Mouse (Mus musculus) intestine, postnatal 0 days (tissue): ENCODE measurements around the gene Hddc2. TPM values are rescaled to one million over a fixed set of nuclear protein-coding genes. Genes with fewer than 3 reads are reported as not detected.

Source experiments
- ATAC-seq: fragments of 200-750 bp; cut with Nextera tagmentation; 2 replicates; pipeline ENCODE4 v1.8.0; 2017; ENCODE audit warnings: mild to moderate bottlenecking, moderate TSS enrichment, moderate library complexity
- H3K27ac ChIP-seq: fragments of 300-500 bp; sonication (generic); 2 replicates; pipeline ENCODE4 v1.5.1; 2014; ENCODE audit warnings: mild to moderate bottlenecking, low read depth, low read length, moderate library complexity
- H3K27me3 ChIP-seq: fragments of 300-500 bp; sonication (generic); replicated peaks from 2 replicates; pipeline ENCODE4 v1.6.1; 2014; ENCODE audit warnings: low read length, mixed read lengths; ENCODE audit not compliant: control insufficient read depth, insufficient read depth
- H3K36me3 ChIP-seq: fragments of 300-500 bp; sonication (generic); 2 replicates; pipeline ENCODE4 v1.6.1; 2014; ENCODE audit warnings: mild to moderate bottlenecking, moderate library complexity; ENCODE audit not compliant: control insufficient read depth, insufficient read depth
- H3K4me1 ChIP-seq: fragments of 300-500 bp; sonication (generic); replicated peaks from 2 replicates; pipeline ENCODE4 v1.6.1; 2014; ENCODE audit warnings: antibody characterized with exemption, low read length, mixed read lengths; ENCODE audit not compliant: control insufficient read depth, insufficient read depth
- H3K4me2 ChIP-seq: fragments of 300-500 bp; sonication (generic); replicated peaks from 2 replicates; pipeline ENCODE4 v1.6.1; 2014; ENCODE audit warnings: low read depth, mild to moderate bottlenecking, moderate library complexity
- H3K4me3 ChIP-seq: fragments of 300-500 bp; sonication (generic); 2 replicates; pipeline ENCODE4 v1.5.1; 2014; ENCODE audit warnings: low read depth, low read length
- H3K9ac ChIP-seq: fragments of 300-500 bp; sonication (generic); 2 replicates; pipeline ENCODE4 v1.6.1; 2014; ENCODE audit warnings: mild to moderate bottlenecking, low read depth, low read length
- H3K9me3 ChIP-seq: fragments of 300-500 bp; sonication (generic); 2 replicates; pipeline ENCODE4 v1.6.1; 2016; ENCODE audit warnings: mixed run types; ENCODE audit not compliant: control insufficient read depth
- CTCF ChIP-seq: sonication (generic); IDR thresholded peaks from 2 replicates; pipeline ENCODE4 v1.5.1; 2016; ENCODE audit warnings: low read depth, mild to moderate bottlenecking, control low read depth, antibody characterized with exemption, moderate library complexity
- WGBS: fragments of 180-500 bp; shearing (Covaris S2); extraction: QIAGEN DNeasy Blood & Tissue Kit; methylation state at CpG from one replicate; pipeline ENCODE4 v1.1.7; 2014; 5-methylcytosine and 5-hydroxymethylcytosine counted together
- polyA plus RNA-seq: library from polyadenylated mRNA; unstranded; fragments of >200 nt; fragmentation: Nextera tagmentation; extraction: Ambion mirVana; gene quantifications from 2 replicates; pipeline ENCODE4 v1.2.1, GENCODE M21; 2015

Hddc2 gene
- polyA plus RNA-seq: 30.2 and 32.4 TPM in 2 replicates

- H3K9ac ChIP-seq: peak within 1 kb of the TSS; percentile 83
- H3K27ac ChIP-seq: peak within 1 kb of the TSS; percentile 86
- H3K4me2 ChIP-seq: peak within 1 kb of the TSS; percentile 85
- H3K4me1 ChIP-seq: no peaks in the 10 kb centered on the region
- no peaks in the 10 kb centered on the region for H3K9me3 ChIP-seq
- H3K27me3 ChIP-seq: no peaks in the 10 kb centered on the region
- ATAC-seq: peak; percentile 97
- no peaks in the 10 kb centered on the region for H3K36me3 ChIP-seq
- 3% methylated on average over 39 of the region's 44 CpGs for WGBS
- H3K4me3 ChIP-seq: peak within 1 kb of the TSS; percentile 70
- peak; percentile 12; the same call in 1 of the 2 replicates for TF ChIP-seq CTCF
Observed at GRCm38 (mm10) chr10:31312865-31313848, at the start of gene Hddc2. Gene Hddc2, plus strand, starts transcription at chr10:31313383.

- Histone ChIP-seq H3K4me2 (no peak overlapping the region), H3K4me3 (no peak overlapping the region), H3K36me3 (no peaks in the 10 kb centered on the region), H3K27me3 (no peaks in the 10 kb centered on the region), H3K9ac (no peak overlapping the region), H3K9me3 (no peaks in the 10 kb centered on the region), H3K4me1 (no peaks in the 10 kb centered on the region), H3K27ac (no peak overlapping the region)
- no peak for ATAC-seq
- 51% methylated on average over 2 of the region's 2 CpGs for WGBS
- no peak for TF ChIP-seq CTCF
Observed at GRCm38 (mm10) chr10:31272738-31273137, 40.4 kb upstream of the Hddc2 start.

GRCm38 (mm10) chr10:31273171-31273570, 40.0 kb upstream of the Hddc2 start:
- TF ChIP-seq CTCF: no peak
- Histone ChIP-seq H3K4me3 (no peak overlapping the region), H3K9me3 (no peaks in the 10 kb centered on the region), H3K36me3 (no peaks in the 10 kb centered on the region), H3K27me3 (no peaks in the 10 kb centered on the region), H3K9ac (no peak overlapping the region), H3K4me1 (no peaks in the 10 kb centered on the region), H3K27ac (no peak overlapping the region), H3K4me2 (no peak overlapping the region)
- ATAC-seq: no peak
- 65% methylated on average over 1 of the region's 1 CpGs for WGBS

- H3K4me2 ChIP-seq: no peak overlapping the region
- H3K36me3 ChIP-seq: no peaks in the 10 kb centered on the region
- H3K27me3 ChIP-seq: no peaks in the 10 kb centered on the region
- ATAC-seq: no peak
- no peaks in the 10 kb centered on the region for H3K4me1 ChIP-seq
- H3K9me3 ChIP-seq: no peaks in the 10 kb centered on the region
- no peak overlapping the region for H3K9ac ChIP-seq
- H3K4me3 ChIP-seq: no peak overlapping the region
- H3K27ac ChIP-seq: no peak overlapping the region
- TF ChIP-seq CTCF: no peak
Observed at GRCm38 (mm10) chr10:31287787-31288186, 25.4 kb upstream of the Hddc2 start.

GRCm38 (mm10) chr10:31288697-31289390, 24.3 kb upstream of the Hddc2 start:
- H3K4me2 ChIP-seq: no peak overlapping the region
- H3K4me3 ChIP-seq: no peak overlapping the region
- ATAC-seq: no peak
- H3K9ac ChIP-seq: no peak overlapping the region
- no peak overlapping the region for H3K27ac ChIP-seq
- no peaks in the 10 kb centered on the region for H3K27me3 ChIP-seq
- WGBS: 91% methylated on average over 4 of the region's 4 CpGs
- H3K4me1 ChIP-seq: no peaks in the 10 kb centered on the region
- no peaks in the 10 kb centered on the region for H3K36me3 ChIP-seq
- TF ChIP-seq CTCF: no peak
- no peaks in the 10 kb centered on the region for H3K9me3 ChIP-seq

GRCm38 (mm10) chr10:31295705-31296104, 17.5 kb upstream of the Hddc2 start:
- Histone ChIP-seq H3K9me3 (no peaks in the 10 kb centered on the region), H3K36me3 (no peaks in the 10 kb centered on the region), H3K4me3 (no peak overlapping the region), H3K27me3 (no peaks in the 10 kb centered on the region), H3K27ac (no peak overlapping the region), H3K4me1 (no peaks in the 10 kb centered on the region), H3K9ac (no peak overlapping the region), H3K4me2 (no peak overlapping the region)
- WGBS: 45% methylated on average over 5 of the region's 5 CpGs
- no peak for ATAC-seq
- no peak for TF ChIP-seq CTCF
